Mouse (Mus musculus) stomach, postnatal 0 days (tissue): Measurements from ENCODE around the gene Pgs1. TPM values are rescaled to one million over a fixed set of nuclear protein-coding genes. Genes with fewer than 3 reads are reported as not detected.

Experiments
- ATAC-seq: fragments of 200-750 bp; cut with Nextera tagmentation; 2 replicates; pipeline ENCODE4 v1.8.0; 2017; ENCODE audit not compliant: low FRiP score, low TSS enrichment
- DNase-seq: peaks from one replicate; pipeline ENCODE4 v3.0.0-alpha.2; 2016; ENCODE audit warnings: low spot score
- H3K27ac ChIP-seq: fragments of 300-500 bp; sonication (generic); replicated peaks from 2 replicates; pipeline ENCODE4 v1.5.1; 2014; ENCODE audit warnings: mild to moderate bottlenecking, control low read depth
- H3K27me3 ChIP-seq: fragments of 300-500 bp; sonication (generic); 2 replicates; pipeline ENCODE4 v1.6.1; 2014; ENCODE audit warnings: low read length; ENCODE audit not compliant: control insufficient read depth, insufficient read depth
- H3K36me3 ChIP-seq: fragments of 300-500 bp; sonication (generic); 2 replicates; pipeline ENCODE4 v1.6.1; 2014; ENCODE audit warnings: low read length, mixed read lengths; ENCODE audit not compliant: control insufficient read depth, insufficient read depth
- H3K4me1 ChIP-seq: fragments of 300-500 bp; sonication (generic); replicated peaks from 2 replicates; pipeline ENCODE4 v1.6.1; 2014; ENCODE audit warnings: antibody characterized with exemption; ENCODE audit not compliant: control insufficient read depth, insufficient read depth
- H3K4me2 ChIP-seq: fragments of 300-500 bp; sonication (generic); replicated peaks from 2 replicates; pipeline ENCODE4 v1.6.1; 2014; ENCODE audit warnings: low read depth, mild to moderate bottlenecking, control low read depth, moderate library complexity
- H3K4me3 ChIP-seq: fragments of 300-500 bp; sonication (generic); 2 replicates; pipeline ENCODE4 v1.5.1; 2014; ENCODE audit warnings: low read depth, low read length, control low read depth
- H3K9ac ChIP-seq: fragments of 300-500 bp; sonication (generic); 2 replicates; pipeline ENCODE4 v1.6.1; 2014; ENCODE audit warnings: mild to moderate bottlenecking, low read length, control low read depth, mixed read lengths
- H3K9me3 ChIP-seq: fragments of 300-500 bp; sonication (generic); 2 replicates; pipeline ENCODE4 v1.6.1; 2016; ENCODE audit warnings: low read length; ENCODE audit not compliant: control insufficient read depth
- CTCF ChIP-seq: IDR thresholded peaks from 2 replicates; pipeline ENCODE4 v1.5.1; 2016; ENCODE audit warnings: antibody characterized with exemption, low read depth, mild to moderate bottlenecking, moderate library complexity
- EP300 ChIP-seq: optimal IDR thresholded peaks from 2 replicates; pipeline ENCODE3; 2016; ENCODE audit warnings: antibody characterized with exemption
- WGBS: fragments of 180-500 bp; shearing (Covaris S2); extraction: QIAGEN DNeasy Blood & Tissue Kit; methylation state at CpG from one replicate; pipeline ENCODE4 v1.1.7; 2014; 5-methylcytosine and 5-hydroxymethylcytosine counted together
- polyA plus RNA-seq: library from polyadenylated mRNA; unstranded; fragments of >200 nt; fragmentation: Nextera tagmentation; extraction: Ambion mirVana; gene quantifications from 2 replicates; pipeline ENCODE4 v1.2.1, GENCODE M21; 2015

Pgs1 gene
- polyA plus RNA-seq, 1 experiment from 2014 or later, result 28.7 TPM

DNA sequence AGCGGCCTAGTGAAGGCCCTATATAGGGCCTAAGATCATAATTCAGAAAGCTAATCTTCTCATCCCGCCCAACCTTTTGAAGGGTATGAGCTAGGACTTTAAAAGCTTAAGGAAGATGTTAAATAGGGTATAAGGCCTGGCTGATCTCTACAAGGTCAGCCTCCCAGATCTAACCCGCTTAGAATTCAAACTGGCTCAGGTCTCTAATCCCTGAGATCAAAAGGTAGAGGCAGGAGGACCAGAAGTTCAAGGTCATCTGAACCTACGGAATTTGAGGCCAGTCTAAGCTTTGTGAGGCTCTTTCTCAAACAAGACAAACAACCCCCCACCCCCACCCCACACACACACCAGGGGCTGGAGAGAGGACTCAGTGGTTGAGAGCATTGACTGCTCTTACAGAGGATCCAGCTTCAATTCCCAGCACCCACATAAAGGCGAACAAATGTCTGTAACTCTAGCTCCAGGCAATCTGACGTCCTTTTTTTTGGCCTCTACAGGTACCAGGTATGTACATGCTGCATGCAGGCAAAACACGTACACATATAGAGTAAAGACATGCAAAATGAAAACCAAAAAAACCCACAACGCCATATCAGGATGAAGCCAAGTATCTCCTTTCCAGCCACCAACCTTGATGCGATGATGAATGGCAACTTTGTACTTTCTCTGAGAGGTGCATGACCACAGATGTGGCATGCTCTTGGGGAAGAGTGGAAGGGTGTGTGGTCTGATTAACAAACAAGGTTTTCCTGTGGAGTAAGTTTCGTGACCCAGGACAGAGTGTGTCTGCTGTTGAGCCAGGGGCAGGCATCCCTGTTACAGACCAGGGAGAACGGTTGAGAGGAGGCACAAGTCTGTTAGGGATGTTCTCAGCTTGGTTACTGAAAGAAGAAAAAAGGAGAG lies 13.2 kb upstream of the Pgs1 start:
- WGBS, result 78% methylated on average over 11 of the region's 11 CpGs
- TF ChIP-seq EP300 (no peak), CTCF (no peak)
- Histone ChIP-seq H3K9ac (no peak overlapping the region), H3K36me3 (no peaks in the 10 kb centered on the region), H3K4me1 (no peaks in the 10 kb centered on the region), H3K27me3 (no peaks in the 10 kb centered on the region), H3K4me3 (no peak overlapping the region), H3K27ac (peak overlapping the region; percentile 13; the same call in 1 of the 2 replicates), H3K9me3 (no peaks in the 10 kb centered on the region), H3K4me2 (no peak overlapping the region)
- no peak for DNase-seq
- no peak for ATAC-seq

GRCm38 (mm10) chr11:117973569-117973968 lies 12.5 kb upstream of the Pgs1 start:
- Histone ChIP-seq H3K36me3 (no peaks in the 10 kb centered on the region), H3K27ac (no peak overlapping the region), H3K4me3 (no peak overlapping the region), H3K9me3 (no peaks in the 10 kb centered on the region), H3K9ac (no peak overlapping the region), H3K4me2 (no peak overlapping the region), H3K4me1 (no peaks in the 10 kb centered on the region), H3K27me3 (no peaks in the 10 kb centered on the region)
- ATAC-seq, result no peak
- no peak for DNase-seq
- WGBS, result 33% methylated on average over 5 of the region's 5 CpGs
- TF ChIP-seq EP300 (no peak), CTCF (no peak)

- H3K4me3 ChIP-seq, result no peak overlapping the region
- H3K36me3 ChIP-seq, result no peaks in the 10 kb centered on the region
- TF ChIP-seq CTCF (no peak), EP300 (no peak)
- ATAC-seq, result no peak
- DNase-seq, result no peak
- H3K27me3 ChIP-seq, result no peaks in the 10 kb centered on the region
- no peak overlapping the region for H3K27ac ChIP-seq
- 49% methylated on average over 14 of the region's 14 CpGs for WGBS
- no peaks in the 10 kb centered on the region for H3K4me1 ChIP-seq
- H3K9ac ChIP-seq, result no peak overlapping the region
- no peaks in the 10 kb centered on the region for H3K9me3 ChIP-seq
- H3K4me2 ChIP-seq, result no peak overlapping the region
These were observed 11.6 kb upstream of the Pgs1 start for GRCm38 (mm10) chr11:117974327-117975125.

DNA sequence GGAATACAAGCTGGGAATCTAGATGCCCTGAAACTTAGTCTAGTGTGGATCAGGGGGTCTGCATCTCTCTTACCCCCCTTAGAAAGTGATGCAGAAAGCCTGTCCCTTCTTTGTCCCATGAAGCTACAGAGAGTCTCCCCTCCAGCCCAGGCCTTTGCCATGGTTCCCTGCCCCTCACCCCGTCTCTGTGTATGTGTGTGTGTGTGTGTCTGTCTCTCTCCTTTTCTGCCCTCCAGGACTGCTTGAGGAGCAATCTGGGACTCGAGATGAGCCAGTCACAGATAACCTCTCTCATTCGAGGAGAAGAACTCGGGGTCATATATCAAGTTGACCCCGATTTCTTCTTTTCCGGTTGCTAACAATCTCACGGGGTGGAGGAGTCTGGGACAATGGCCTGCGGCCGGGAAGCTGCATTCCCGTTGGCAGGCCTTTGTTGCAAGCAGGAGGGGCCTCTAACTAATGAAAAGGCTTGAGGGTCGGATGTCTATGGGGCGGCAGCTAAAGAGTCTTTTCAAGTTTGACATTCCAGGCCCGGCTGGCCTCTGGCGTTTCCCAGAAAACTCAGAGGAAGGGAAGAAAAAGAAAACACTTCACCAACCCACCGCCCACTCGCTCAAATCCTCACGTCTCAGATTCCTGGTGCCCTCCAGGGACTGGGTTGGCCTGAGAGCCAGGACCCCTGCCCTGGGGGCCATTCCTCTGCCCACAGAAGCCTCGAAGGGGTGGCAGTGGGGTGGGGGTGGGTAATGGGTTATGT lies 10.7 kb upstream of the Pgs1 start:
- no peak overlapping the region for H3K4me2 ChIP-seq
- 37% methylated on average over 18 of the region's 18 CpGs for WGBS
- ATAC-seq, result no peak
- H3K4me3 ChIP-seq, result no peak overlapping the region
- no peaks in the 10 kb centered on the region for H3K36me3 ChIP-seq
- H3K9me3 ChIP-seq, result no peaks in the 10 kb centered on the region
- no peaks in the 10 kb centered on the region for H3K27me3 ChIP-seq
- no peak for DNase-seq
- no peak for TF ChIP-seq CTCF
- no peak for TF ChIP-seq EP300
- H3K4me1 ChIP-seq, result no peaks in the 10 kb centered on the region
- no peak overlapping the region for H3K27ac ChIP-seq
- H3K9ac ChIP-seq, result peak overlapping the region; percentile 18; the same call in 1 of the 2 replicates

GRCm38 (mm10) chr11:117976081-117976582 lies 10.0 kb upstream of the Pgs1 start:
- DNase-seq (peak; percentile 45), ATAC-seq (peak; percentile 46; the same call in 1 of the 2 replicates)
- Histone ChIP-seq H3K36me3 (no peaks in the 10 kb centered on the region), H3K4me2 (no peak overlapping the region), H3K9ac (no peak overlapping the region; the same call in 1 of the 2 replicates), H3K27ac (no peak overlapping the region), H3K9me3 (no peaks in the 10 kb centered on the region), H3K27me3 (no peaks in the 10 kb centered on the region), H3K4me1 (no peaks in the 10 kb centered on the region), H3K4me3 (no peak overlapping the region)
- TF ChIP-seq EP300 (no peak), CTCF (no peak)
- 38% methylated on average over 8 of the region's 8 CpGs for WGBS
